Mouse (Mus musculus) embryonic facial prominence, embryonic 14.5 days (tissue): Measurements from ENCODE around the gene Gm8113. TPM values are rescaled to one million over a fixed set of nuclear protein-coding genes. Genes with fewer than 3 reads are reported as not detected.
A peak's percentile ranks its signal among the peaks of the same experiment; 100 is the strongest.
"Not testable (repeated sequence)": the region's sequence is repeated elsewhere in the genome, so short reads cannot be mapped to it uniquely, and the experiment has no call there.

Experiments used
- ATAC-seq: fragments of 200-750 bp; cut with Nextera tagmentation; 2 replicates; pipeline ENCODE4 v1.8.0; 2017; ENCODE audit warnings: low read depth, moderate number of reproducible peaks, moderate TSS enrichment
- DNase-seq: peaks from one replicate; pipeline ENCODE4 v3.0.0-alpha.2; 2015; ENCODE audit warnings: low spot score
- H3K27ac ChIP-seq: fragments of 300-500 bp; sonication (generic); replicated peaks from 2 replicates; pipeline ENCODE4 v1.5.1; 2014; ENCODE audit warnings: low read depth, mild to moderate bottlenecking, low read length, moderate library complexity
- H3K27me3 ChIP-seq: fragments of 300-500 bp; sonication (generic); replicated peaks from 2 replicates; pipeline ENCODE4 v1.6.1; 2014; ENCODE audit warnings: low read length; ENCODE audit not compliant: control insufficient read depth, insufficient read depth
- H3K36me3 ChIP-seq: fragments of 300-500 bp; sonication (generic); 2 replicates; pipeline ENCODE4 v1.6.1; 2014; ENCODE audit warnings: low read length, mixed read lengths; ENCODE audit not compliant: control insufficient read depth, insufficient read depth
- H3K4me1 ChIP-seq: fragments of 300-500 bp; sonication (generic); 2 replicates; pipeline ENCODE4 v1.6.1; 2014; ENCODE audit warnings: antibody characterized with exemption, low read length; ENCODE audit not compliant: control insufficient read depth, insufficient read depth
- H3K4me2 ChIP-seq: fragments of 300-500 bp; sonication (generic); 2 replicates; pipeline ENCODE4 v1.6.1; 2014; ENCODE audit warnings: low read depth, mild to moderate bottlenecking, low read length, moderate library complexity, mixed read lengths
- H3K4me3 ChIP-seq: fragments of 300-500 bp; sonication (generic); 2 replicates; pipeline ENCODE4 v1.5.1; 2014; ENCODE audit warnings: low read depth, mild to moderate bottlenecking, low read length
- H3K9ac ChIP-seq: fragments of 300-500 bp; sonication (generic); 2 replicates; pipeline ENCODE4 v1.6.1; 2014; ENCODE audit warnings: low read depth, mild to moderate bottlenecking, low read length, moderate library complexity, mixed read lengths
- H3K9me3 ChIP-seq: fragments of 300-500 bp; sonication (generic); 2 replicates; pipeline ENCODE4 v1.6.1; 2016; ENCODE audit warnings: low read length; ENCODE audit not compliant: control insufficient read depth
- WGBS: fragments of 180-500 bp; shearing (Covaris S2); extraction: QIAGEN DNeasy Blood & Tissue Kit; methylation state at CpG from one replicate; pipeline ENCODE4 v1.1.7; 2014; 5-methylcytosine and 5-hydroxymethylcytosine counted together
- polyA plus RNA-seq: library from polyadenylated mRNA; unstranded; fragments of >200 nt; fragmentation: Nextera tagmentation; extraction: Ambion mirVana; gene quantifications from 2 replicates; pipeline ENCODE4 v1.2.1, GENCODE M21; 2014

Gm8113 gene
- polyA plus RNA-seq, 1 experiment from 2014 or later: 5.2 TPM

DNA sequence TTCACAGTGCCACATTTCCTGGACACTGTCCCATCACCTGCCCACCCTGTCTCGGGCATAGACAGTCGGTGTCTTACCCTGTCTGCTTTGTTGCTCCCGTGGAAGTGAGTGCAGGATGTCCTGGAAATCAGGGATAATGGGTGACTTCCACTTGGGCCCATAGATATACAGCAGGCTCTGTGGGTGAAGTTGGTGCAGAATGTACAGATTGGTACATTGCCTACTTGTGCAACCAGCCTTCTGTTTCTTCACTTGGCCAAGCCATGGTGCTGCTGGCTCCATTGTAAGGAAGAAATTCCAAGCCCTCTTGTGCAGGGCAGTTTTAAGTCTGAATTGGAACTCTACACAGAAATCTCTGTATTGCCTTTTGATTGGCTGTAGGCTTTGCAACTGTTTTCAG lies 1.7 kb upstream of the Gm8113 start, which contains the start of gene Ear10:
Gene Ear10, minus strand, starts transcription at position 101 of the 400 bp plus-strand sequence.
- not testable (repeated sequence) for H3K27me3 ChIP-seq, DNase-seq, H3K4me2 ChIP-seq, H3K27ac ChIP-seq, H3K4me1 ChIP-seq, H3K9ac ChIP-seq, H3K4me3 ChIP-seq, H3K9me3 ChIP-seq, ATAC-seq, H3K36me3 ChIP-seq
- 87% methylated on average over 3 of the region's 3 CpGs for WGBS

DNA sequence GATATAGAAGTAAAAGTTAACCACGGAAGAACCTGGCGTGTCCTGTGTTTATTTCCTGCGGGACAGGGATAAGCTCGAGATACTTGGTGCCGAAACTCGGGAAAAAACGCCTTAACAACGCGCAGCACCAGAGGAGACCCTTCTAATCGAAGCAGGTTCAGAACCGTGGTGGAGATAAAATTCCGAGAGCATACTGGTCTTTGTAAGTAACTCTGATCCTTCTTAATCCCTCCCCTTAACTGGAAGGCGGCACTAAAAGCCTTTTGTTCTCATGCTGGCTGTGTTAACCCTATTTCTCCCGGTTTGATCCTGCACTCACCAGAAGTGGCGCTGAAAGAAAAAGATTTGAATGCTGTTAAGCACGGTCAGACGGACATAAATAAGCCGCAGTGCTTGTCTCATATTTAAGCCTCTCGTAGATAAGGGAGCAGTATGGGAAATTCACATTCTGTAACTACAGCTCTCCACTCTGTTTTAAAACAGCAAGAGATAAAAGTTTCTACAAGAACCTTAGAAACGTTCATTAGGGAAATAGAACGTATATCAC lies 287 bp downstream of the Gm8113 start:
- H3K9me3 ChIP-seq, H3K36me3 ChIP-seq, H3K27me3 ChIP-seq, H3K4me1 ChIP-seq: not testable (repeated sequence)
- H3K9ac ChIP-seq: peak overlapping the region; percentile 67
- peak overlapping the region; percentile 82 for H3K27ac ChIP-seq
- ATAC-seq (peak; percentile 87), DNase-seq (peak; percentile 63)
- H3K4me2 ChIP-seq: peak overlapping the region; percentile 51
- 4% methylated on average over 21 of the region's 21 CpGs for WGBS
- H3K4me3 ChIP-seq: peak overlapping the region; percentile 47

DNA sequence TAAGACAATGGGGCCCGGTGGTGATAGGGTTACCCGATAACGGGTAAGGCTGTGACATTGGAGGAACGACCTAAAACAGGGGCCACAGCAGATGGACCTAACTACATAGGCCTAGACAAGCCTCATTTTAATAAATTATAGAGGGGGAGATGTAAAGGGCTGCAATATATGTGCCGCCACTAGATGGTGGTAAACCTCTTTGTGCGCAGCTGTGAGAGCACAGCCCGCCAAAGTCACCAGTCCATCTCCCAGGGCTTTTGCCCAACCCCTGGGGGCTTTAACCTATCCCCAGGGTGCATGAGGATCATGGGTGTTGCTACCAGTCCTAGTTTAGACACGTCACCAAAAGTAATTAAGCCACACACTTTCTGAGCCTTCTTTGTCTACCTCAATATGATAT lies 7.8 kb downstream of the Gm8113 start:
- H3K9me3 ChIP-seq, H3K27ac ChIP-seq, H3K4me2 ChIP-seq, H3K9ac ChIP-seq, H3K4me3 ChIP-seq, H3K36me3 ChIP-seq, ATAC-seq, H3K27me3 ChIP-seq, H3K4me1 ChIP-seq: not testable (repeated sequence)
- WGBS: 17% methylated on average over 8 of the region's 8 CpGs
- DNase-seq: peak; percentile 55

DNA sequence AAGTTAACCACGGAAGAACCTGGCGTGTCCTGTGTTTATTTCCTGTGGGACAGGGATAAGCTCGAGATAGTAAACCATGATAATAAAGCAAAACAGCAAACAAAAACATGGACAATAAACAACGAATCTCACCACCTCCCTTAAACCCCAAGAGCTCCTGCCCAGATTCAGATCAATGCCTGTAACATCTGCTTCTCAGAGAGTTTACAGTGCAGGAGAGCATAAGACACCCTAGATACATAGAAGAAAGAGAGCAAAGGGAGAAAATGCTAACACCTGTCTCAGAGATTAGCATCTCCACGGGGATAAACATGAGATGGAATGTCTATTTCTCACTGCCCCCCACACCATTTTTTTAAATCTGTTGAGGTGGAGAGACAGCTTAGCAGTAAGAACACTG lies 8.2 kb downstream of the Gm8113 start:
- not testable (repeated sequence) for H3K9ac ChIP-seq, H3K4me1 ChIP-seq, H3K36me3 ChIP-seq, H3K27me3 ChIP-seq, ATAC-seq, H3K9me3 ChIP-seq, H3K4me3 ChIP-seq, DNase-seq, H3K27ac ChIP-seq, H3K4me2 ChIP-seq
- 50% methylated on average over 5 of the region's 5 CpGs for WGBS

DNA sequence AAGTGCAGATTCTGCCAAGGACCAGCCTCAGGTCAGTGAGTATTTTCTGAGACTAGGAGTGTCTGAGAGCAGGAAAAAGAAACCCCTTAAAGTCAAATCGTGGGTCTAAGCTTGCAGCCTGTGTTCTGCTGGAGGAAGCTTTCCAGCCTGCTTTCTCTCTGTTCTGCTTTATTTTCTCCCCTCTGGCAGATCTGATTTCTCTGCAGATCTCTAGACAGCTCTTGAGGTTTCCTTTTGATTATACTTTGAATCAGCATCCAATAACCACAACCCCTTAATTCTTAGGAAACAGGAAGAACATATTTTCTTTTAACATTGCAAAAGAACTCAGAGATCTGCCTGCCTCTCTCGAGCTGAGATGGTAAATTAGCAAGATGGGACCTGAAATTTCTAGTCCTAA lies 28.2 kb downstream of the Gm8113 start:
- 25% methylated on average over 1 of the region's 2 CpGs for WGBS
- H3K27ac ChIP-seq, H3K4me3 ChIP-seq, H3K9me3 ChIP-seq, H3K9ac ChIP-seq, DNase-seq, H3K4me1 ChIP-seq, ATAC-seq, H3K36me3 ChIP-seq, H3K4me2 ChIP-seq, H3K27me3 ChIP-seq: not testable (repeated sequence)

DNA sequence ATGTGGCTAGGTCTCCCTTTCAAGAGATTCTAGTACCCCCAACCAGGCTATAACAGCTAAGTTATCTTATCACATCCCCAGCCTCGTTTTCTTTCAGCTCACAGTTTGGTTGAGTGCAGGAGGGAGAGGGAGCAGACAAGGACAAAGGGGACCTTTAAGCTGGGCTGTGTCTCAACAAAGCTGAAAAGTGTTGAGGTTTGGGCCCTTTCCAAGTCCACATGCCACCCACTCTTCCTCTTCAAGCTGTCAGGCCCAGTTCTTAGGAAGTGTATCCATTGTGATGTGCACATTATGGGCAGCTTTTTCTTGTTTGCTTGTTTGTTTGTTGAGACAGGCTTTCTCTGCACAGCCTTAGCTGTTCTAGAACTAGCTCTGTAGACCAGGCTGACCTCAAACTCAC lies 29.9 kb downstream of the Gm8113 start:
- no CpG with 5 or more reads among the region's 1 CpGs for WGBS
- DNase-seq, H3K9ac ChIP-seq, H3K27ac ChIP-seq, H3K9me3 ChIP-seq, H3K4me3 ChIP-seq, ATAC-seq, H3K4me2 ChIP-seq, H3K27me3 ChIP-seq, H3K4me1 ChIP-seq, H3K36me3 ChIP-seq: not testable (repeated sequence)

DNA sequence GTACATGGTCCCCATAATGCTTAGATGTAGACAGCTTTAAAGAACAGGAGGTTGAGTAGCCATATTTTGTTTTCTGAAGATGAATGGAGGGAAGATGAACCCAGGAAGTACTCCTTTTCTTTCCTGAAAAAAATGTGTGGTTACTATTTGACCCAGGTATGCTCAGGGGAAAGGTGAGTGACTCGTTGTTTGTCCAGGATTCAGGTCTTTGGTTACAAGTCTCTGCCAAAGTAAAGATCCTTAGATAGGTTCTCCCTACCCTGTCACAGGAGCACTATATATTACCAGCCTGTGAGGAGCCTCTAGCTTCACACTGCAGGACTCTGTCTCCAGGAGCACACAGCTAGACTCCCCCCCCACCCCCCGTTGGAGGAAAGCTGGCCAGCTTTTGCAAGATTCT lies 31.6 kb downstream of the Gm8113 start, which contains the start of gene Ang5:
Gene Ang5, plus strand, starts transcription at position 301 of the 400 bp plus-strand sequence.
- not testable (repeated sequence) for H3K4me1 ChIP-seq, ATAC-seq, DNase-seq, H3K36me3 ChIP-seq, H3K4me3 ChIP-seq, H3K9ac ChIP-seq, H3K9me3 ChIP-seq, H3K4me2 ChIP-seq, H3K27me3 ChIP-seq, H3K27ac ChIP-seq
- WGBS: no CpG with 5 or more reads among the region's 2 CpGs

Other genes with a start within 250 kb of the Gm8113 start
- gene Gm8165, start 248.2 kb upstream of the Gm8113 start, polyA plus RNA-seq: not detected in 2 replicates
- 1.7 TPM in 2 replicates for gene Gm7324, start 227.6 kb upstream of the Gm8113 start, polyA plus RNA-seq
- gene Gm16506, start 197.9 kb upstream of the Gm8113 start, polyA plus RNA-seq: not detected in 2 replicates
- gene Gm6526, start 177.5 kb upstream of the Gm8113 start, polyA plus RNA-seq: not detected in 2 replicates
- not detected in 2 replicates for gene Gm8180, start 140.6 kb upstream of the Gm8113 start, polyA plus RNA-seq
- gene Ear1, start 49.9 kb upstream of the Gm8113 start, polyA plus RNA-seq: not detected in 2 replicates
- gene Ear10, start 1.8 kb upstream of the Gm8113 start, polyA plus RNA-seq: not detected in 2 replicates
- not detected in 2 replicates for gene Ang5, start 31.7 kb downstream of the Gm8113 start, polyA plus RNA-seq
- gene Ang6, start 76.9 kb downstream of the Gm8113 start, polyA plus RNA-seq: not detected in 2 replicates
- gene Ear2, start 177.3 kb downstream of the Gm8113 start, polyA plus RNA-seq: not detected in 2 replicates
- gene Gm3327, start 198.5 kb downstream of the Gm8113 start, polyA plus RNA-seq: not detected in 2 replicates